Mouse (Mus musculus) testis, adult 2 months (tissue): ENCODE data around the gene Slc4a2.

Experiments used
- CTCF ChIP-seq: fragments of 200-500 bp; IDR thresholded peaks from 2 replicates; pipeline ENCODE4 v1.5.1; 2012; ENCODE audit warnings: low read depth, mild to moderate bottlenecking, inconsistent platforms, low read length, moderate library complexity; ENCODE audit not compliant: control insufficient read depth, insufficient read depth, insufficient replicate concordance
- POLR2A ChIP-seq: fragments of 200-500 bp; IDR thresholded peaks from 2 replicates; pipeline ENCODE4 v1.6.1; 2012; ENCODE audit warnings: low read depth, mild to moderate bottlenecking, inconsistent platforms, low read length, moderate library complexity; ENCODE audit not compliant: control insufficient read depth

- no peak for TF ChIP-seq CTCF
- TF ChIP-seq POLR2A = no peak
Measured at GRCm38 (mm10) chr5:24445428-24446080, 21.9 kb downstream of the Slc4a2 start.
